Mouse (Mus musculus) forebrain, embryonic 11.5 days (tissue): ENCODE results near the gene Srsf4. TPM values are rescaled to one million over a fixed set of nuclear protein-coding genes. Genes with fewer than 3 reads are reported as not detected.

ENCODE experiments used
- ATAC-seq: fragments of 200-750 bp; cut with Nextera tagmentation; replicated peaks from 2 replicates; pipeline ENCODE4 v1.8.0; 2017; ENCODE audit warnings: moderate TSS enrichment; ENCODE audit not compliant: low FRiP score
- DNase-seq: peaks from one replicate; pipeline ENCODE4 v3.0.0-alpha.2; 2017; ENCODE audit warnings: low spot score
- H3K27ac ChIP-seq: fragments of 300-500 bp; sonication (generic); 2 replicates; pipeline ENCODE4 v1.5.1; 2014; ENCODE audit warnings: low read depth, low read length
- H3K27me3 ChIP-seq: fragments of 300-500 bp; sonication (generic); 2 replicates; pipeline ENCODE4 v1.6.1; 2014; ENCODE audit warnings: mild to moderate bottlenecking, low read length, mixed read lengths; ENCODE audit not compliant: control insufficient read depth, insufficient read depth
- H3K36me3 ChIP-seq: fragments of 300-500 bp; sonication (generic); 2 replicates; pipeline ENCODE4 v1.6.1; 2014; ENCODE audit warnings: mild to moderate bottlenecking, low read length, moderate library complexity, mixed read lengths; ENCODE audit not compliant: control insufficient read depth, insufficient read depth
- H3K4me1 ChIP-seq: fragments of 300-500 bp; sonication (generic); replicated peaks from 2 replicates; pipeline ENCODE4 v1.6.1; 2014; ENCODE audit warnings: low read length, mixed read lengths; ENCODE audit not compliant: control insufficient read depth, insufficient read depth
- H3K4me2 ChIP-seq: fragments of 300-500 bp; sonication (generic); 2 replicates; pipeline ENCODE4 v1.6.1; 2014; ENCODE audit warnings: low read depth, mild to moderate bottlenecking, low read length, moderate library complexity, mixed read lengths; ENCODE audit not compliant: severe bottlenecking
- H3K4me3 ChIP-seq: fragments of 300-500 bp; sonication (generic); 2 replicates; pipeline ENCODE4 v1.5.1; 2014; ENCODE audit warnings: low read depth, low read length
- H3K9ac ChIP-seq: fragments of 300-500 bp; sonication (generic); 2 replicates; pipeline ENCODE4 v1.6.1; 2014; ENCODE audit warnings: low read length
- H3K9me3 ChIP-seq: fragments of 300-500 bp; sonication (generic); 2 replicates; pipeline ENCODE4 v1.6.1; 2016; ENCODE audit warnings: low read length, mixed read lengths; ENCODE audit not compliant: control insufficient read depth
- WGBS: fragments of 180-500 bp; shearing (Covaris S2); extraction: QIAGEN DNeasy Blood & Tissue Kit; methylation state at CpG from one replicate; pipeline ENCODE4 v1.1.7; 2014; 5-methylcytosine and 5-hydroxymethylcytosine counted together
- polyA plus RNA-seq: library from polyadenylated mRNA; unstranded; fragments of >200 nt; fragmentation: Nextera tagmentation; extraction: Ambion mirVana; gene quantifications from 2 replicates; pipeline ENCODE4 v1.2.1, GENCODE M21; 2014

Gene Srsf4
- polyA plus RNA-seq, 1 experiment from 2014 or later, result 191 TPM

DNA sequence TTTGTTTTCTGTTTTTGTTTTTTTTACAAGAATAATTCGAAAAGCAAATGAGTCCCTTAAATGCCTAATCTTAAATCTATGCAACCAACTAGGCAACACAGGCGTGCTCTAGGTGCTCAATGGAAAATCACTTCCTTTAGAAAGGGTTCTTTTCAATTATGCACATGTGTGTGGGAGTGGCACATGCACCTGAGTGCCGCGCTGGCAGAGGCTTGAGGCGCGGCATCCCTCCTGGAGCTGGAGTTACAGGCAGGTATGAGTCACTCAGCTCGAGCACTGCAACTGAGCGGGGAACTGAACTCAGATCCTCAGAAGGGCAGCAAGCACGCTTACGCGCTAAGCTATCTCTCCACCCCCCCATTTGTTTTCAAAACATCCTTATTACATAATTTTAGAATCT is 74.4 kb downstream of the Srsf4 start:
- DNase-seq, result no peak
- Histone ChIP-seq H3K36me3 (no peaks in the 10 kb centered on the region), H3K27ac (no peak overlapping the region), H3K4me3 (no peak overlapping the region), H3K27me3 (no peaks in the 10 kb centered on the region), H3K9me3 (no peaks in the 10 kb centered on the region), H3K4me1 (peaks cover 7% of the 10 kb centered on the region; the same call in 1 of the 2 replicates), H3K4me2 (no peak overlapping the region), H3K9ac (no peak overlapping the region)
- no peak for ATAC-seq
- 91% methylated on average over 11 of the region's 11 CpGs for WGBS

DNA sequence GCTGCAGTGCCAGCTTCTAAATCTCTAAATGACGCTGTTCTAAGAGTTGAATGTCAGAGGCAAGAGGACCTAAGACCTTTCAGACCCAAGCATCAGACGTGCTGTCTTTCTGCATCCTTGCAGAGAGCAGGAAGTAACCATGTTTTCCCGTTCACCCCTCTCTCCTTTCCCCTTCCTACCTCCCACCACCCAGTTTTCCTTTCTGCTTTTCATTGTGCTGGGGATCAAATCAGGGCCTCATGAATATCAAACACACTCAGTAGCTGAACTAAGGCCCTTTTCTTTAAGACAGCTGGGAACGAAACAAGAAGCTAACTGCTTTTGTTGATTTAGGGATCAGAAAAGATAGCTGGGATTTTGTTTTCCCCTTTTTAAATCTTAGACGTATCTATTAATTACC is 76.5 kb downstream of the Srsf4 start:
- 23% methylated on average over 5 of the region's 5 CpGs for WGBS
- Histone ChIP-seq H3K36me3 (no peaks in the 10 kb centered on the region), H3K4me3 (no peak overlapping the region), H3K4me2 (no peak overlapping the region), H3K27me3 (no peaks in the 10 kb centered on the region), H3K27ac (no peak overlapping the region), H3K9ac (no peak overlapping the region), H3K4me1 (peaks cover 7% of the 10 kb centered on the region; the same call in 1 of the 2 replicates), H3K9me3 (no peaks in the 10 kb centered on the region)
- DNase-seq, result no peak
- ATAC-seq, result no peak

DNA sequence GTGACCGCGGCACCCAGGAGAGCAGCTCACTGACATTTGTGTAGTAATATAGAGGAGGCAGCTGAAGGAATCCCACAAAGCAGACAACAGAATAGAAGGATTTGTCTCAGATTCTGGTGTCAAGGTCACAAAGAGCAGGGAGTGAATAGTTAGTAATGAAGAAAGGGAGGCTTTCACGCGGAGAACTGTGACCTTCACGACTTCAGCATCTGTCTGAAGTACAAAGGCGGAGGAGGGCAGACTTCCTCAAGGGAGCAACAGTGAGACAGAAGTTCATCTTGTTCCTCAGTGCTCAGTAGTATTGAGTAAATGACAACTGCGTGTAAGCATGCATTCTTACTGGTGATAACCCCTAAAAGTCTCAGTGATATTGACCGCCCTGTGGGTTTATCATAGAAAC is 77.2 kb downstream of the Srsf4 start:
- no peaks in the 10 kb centered on the region for H3K27me3 ChIP-seq
- no peak overlapping the region for H3K4me3 ChIP-seq
- H3K36me3 ChIP-seq, result no peaks in the 10 kb centered on the region
- no peak overlapping the region for H3K9ac ChIP-seq
- WGBS, result 57% methylated on average over 8 of the region's 8 CpGs
- H3K9me3 ChIP-seq, result no peaks in the 10 kb centered on the region
- peaks cover 7% of the 10 kb centered on the region; the same call in 1 of the 2 replicates for H3K4me1 ChIP-seq
- H3K27ac ChIP-seq, result no peak overlapping the region
- H3K4me2 ChIP-seq, result no peak overlapping the region
- ATAC-seq (no peak), DNase-seq (no peak)

Other genes starting within 250 kb of the Srsf4 start
- 40.7 and 44.3 TPM in 2 replicates for gene Ptpru, start 35.3 kb upstream of the Srsf4 start, polyA plus RNA-seq
- 50.1 and 51.7 TPM in 2 replicates for gene Mecr, start 30.1 kb upstream of the Srsf4 start, polyA plus RNA-seq
- gene Tmem200b, start 48.2 kb downstream of the Srsf4 start, polyA plus RNA-seq, result 0.72 and 1.2 TPM in 2 replicates
- not detected in 2 replicates for gene Gm10300, start 201.1 kb downstream of the Srsf4 start, polyA plus RNA-seq
- 135 and 145 TPM in 2 replicates for gene Epb41, start 201.7 kb downstream of the Srsf4 start, polyA plus RNA-seq